Comparison of ENCODE assay signal across 28 mouse cellular contexts in the genomic region with DNA sequence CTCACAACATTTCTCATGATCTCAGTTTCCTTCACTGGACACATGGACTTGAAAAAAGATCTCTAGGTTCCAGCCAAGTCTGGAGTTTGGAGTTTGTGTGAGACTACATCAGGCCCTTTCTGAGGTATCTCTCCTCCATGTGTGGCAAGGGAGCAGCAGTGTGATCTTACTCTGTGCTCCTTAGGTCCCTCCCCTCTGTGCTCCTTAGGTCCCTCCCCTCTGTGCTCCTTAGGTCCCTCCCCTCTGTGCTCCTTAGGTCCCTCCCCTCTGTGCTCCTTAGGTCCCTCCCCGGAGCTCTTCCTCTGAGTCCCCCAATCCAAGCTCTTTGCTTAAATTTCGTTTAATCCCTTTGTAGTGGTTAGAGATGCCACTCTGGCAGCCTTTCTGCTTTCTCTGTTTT.
DNase-seq lines count a peak whose midpoint lies in the region; ATAC-seq and TF ChIP-seq lines count a peak whose summit lies in the region.
"Had no signal": no experiment of that assay in that cellular context is flagged by ENCODE, and none has a peak within 500 bp of the region (broad histone marks: within the 10 kb centered on the region; RNA-seq: fewer than 3 reads in every experiment).

No protein-coding gene starts in this region.

- WGBS in liver, embryonic 12.5 days (ENCODE audit: insufficient replicate concordance), result 21% methylated on average over 2 of the region's 2 CpGs
- 25% methylated on average over 2 of the region's 2 CpGs for WGBS in liver, postnatal 0 days (ENCODE audit: insufficient replicate concordance)
- WGBS in liver, embryonic 14.5 days (ENCODE audit: insufficient replicate concordance), result 16% methylated on average over 2 of the region's 2 CpGs
- WGBS in limb, embryonic 10.5 days, result 45% methylated on average over 2 of the region's 2 CpGs
- WGBS in heart, embryonic 10.5 days, result 50% methylated on average over 2 of the region's 2 CpGs

- H3K4me3 ChIP-seq in liver, embryonic 12.5 days, result no peak overlapping the region
- no peak overlapping the region for H3K4me3 ChIP-seq in liver, postnatal 0 days (ENCODE audit: low read depth, low read length)
- no peak overlapping the region for H3K4me3 ChIP-seq in liver, embryonic 14.5 days (ENCODE audit: insufficient read depth in 1 of 2, low read depth in 2 of 2, low read length in 2 of 2)
- no peak overlapping the region for H3K4me3 ChIP-seq in limb, embryonic 10.5 days
- H3K4me3 ChIP-seq in heart, embryonic 10.5 days, result no peak overlapping the region
- H3K4me3 ChIP-seq: embryonic facial prominence, embryonic 15.5 days; erythroblast, embryonic 14.5 days; forebrain, embryonic 10.5 days; forebrain, embryonic 13.5 days; heart, adult 2 months; hindbrain, embryonic 10.5 days; hindbrain, embryonic 13.5 days had no signal

- no peaks in the 10 kb centered on the region for H3K27me3 ChIP-seq in liver, embryonic 12.5 days (replicated peaks)
- no peaks in the 10 kb centered on the region for H3K27me3 ChIP-seq in liver, postnatal 0 days (ENCODE audit: insufficient read depth, low read length)
- no peaks in the 10 kb centered on the region for H3K27me3 ChIP-seq in liver, embryonic 14.5 days (ENCODE audit: control insufficient read depth, insufficient read depth, low read length)
- no peaks in the 10 kb centered on the region for H3K27me3 ChIP-seq in limb, embryonic 10.5 days (ENCODE audit: low read depth, poor library complexity, severe bottlenecking)
- H3K27me3 ChIP-seq in heart, embryonic 10.5 days (ENCODE audit: insufficient read depth, poor library complexity, severe bottlenecking), result no peaks in the 10 kb centered on the region
- H3K27me3 ChIP-seq: embryonic facial prominence, embryonic 15.5 days; forebrain, embryonic 13.5 days; hindbrain, embryonic 13.5 days had no signal

- no peaks in the 10 kb centered on the region for H3K9me3 ChIP-seq in liver, embryonic 12.5 days (replicated peaks)
- no peaks in the 10 kb centered on the region for H3K9me3 ChIP-seq in liver, postnatal 0 days (ENCODE audit: low read length)
- no peaks in the 10 kb centered on the region for H3K9me3 ChIP-seq in liver, embryonic 14.5 days (ENCODE audit: control insufficient read depth, low read length)
- H3K9me3 ChIP-seq in limb, embryonic 10.5 days (replicated peaks), result no peaks in the 10 kb centered on the region
- H3K9me3 ChIP-seq in heart, embryonic 10.5 days, result no peaks in the 10 kb centered on the region
- H3K9me3 ChIP-seq: embryonic facial prominence, embryonic 15.5 days; forebrain, embryonic 10.5 days; forebrain, embryonic 13.5 days; hindbrain, embryonic 13.5 days had no signal

- H3K27ac ChIP-seq in liver, embryonic 12.5 days, result no peak overlapping the region
- H3K27ac ChIP-seq in liver, postnatal 0 days (ENCODE audit: low read depth), result no peak overlapping the region
- no peak overlapping the region for H3K27ac ChIP-seq in liver, embryonic 14.5 days
- no peak overlapping the region for H3K27ac ChIP-seq in limb, embryonic 10.5 days
- no peak overlapping the region for H3K27ac ChIP-seq in heart, embryonic 10.5 days
- H3K27ac ChIP-seq: embryonic facial prominence, embryonic 15.5 days; forebrain, embryonic 10.5 days; forebrain, embryonic 13.5 days; heart, adult 2 months; hindbrain, embryonic 10.5 days; hindbrain, embryonic 13.5 days had no signal

- no peak for TF ChIP-seq EP300 in liver, postnatal 0 days (IDR thresholded peaks at IDR 0.05; ENCODE audit: low read depth)
- no peak for TF ChIP-seq EP300 in liver, embryonic 14.5 days (IDR thresholded peaks at IDR 0.05; ENCODE audit: low read depth)

- peaks cover 11% of the 10 kb centered on the region for H3K4me1 ChIP-seq in liver, embryonic 12.5 days
- no peaks in the 10 kb centered on the region; the same call in 1 of the 2 replicates for H3K4me1 ChIP-seq in liver, postnatal 0 days (ENCODE audit: insufficient read depth)
- peaks cover 3 to 10% of the 10 kb centered on the region in 2 experiments; a peak in 3 of 4 replicates for H3K4me1 ChIP-seq in liver, embryonic 14.5 days (replicated peaks; ENCODE audit: control insufficient read depth in 2 of 2, insufficient read depth in 2 of 2, low read length in 1 of 2)
- H3K4me1 ChIP-seq in limb, embryonic 10.5 days, result peaks cover 23% of the 10 kb centered on the region
- peaks cover 5% of the 10 kb centered on the region; the same call in 1 of the 2 replicates for H3K4me1 ChIP-seq in heart, embryonic 10.5 days
- H3K4me1 ChIP-seq: forebrain, embryonic 13.5 days; hindbrain, embryonic 10.5 days; hindbrain, embryonic 13.5 days had no signal

- peak; percentile 68 for ATAC-seq in liver, embryonic 12.5 days
- no peak for ATAC-seq in liver, postnatal 0 days
- peak; percentile 82 for ATAC-seq in erythroid progenitor cell, adult 5-6 weeks (replicated peaks; ENCODE audit: low FRiP score, poor library complexity, severe bottlenecking)
- ATAC-seq in liver, embryonic 14.5 days (ENCODE audit: insufficient read depth), result 0 out of 2 replicates have a peak, but pooled peaks have one; percentile 56
- ATAC-seq in megakaryocyte-erythroid progenitor cell, adult 5-6 weeks (replicated peaks; ENCODE audit: low FRiP score, low TSS enrichment, poor library complexity, severe bottlenecking), result peak; percentile 88
- ATAC-seq: CD4-positive, CD25-positive, alpha-beta regulatory T cell, adult 4 months; forebrain, embryonic 13.5 days; forebrain, embryonic 16.5 days; hindbrain, embryonic 16.5 days had no signal

- no peak for DNase-seq in liver, postnatal 0 days
- no peak for DNase-seq in liver, embryonic 14.5 days (ENCODE audit: low read depth in 3 of 3, low spot score in 3 of 3)
- DNase-seq in limb, embryonic 10.5 days (ENCODE audit: low spot score), result no peak
- no peak for DNase-seq in heart, embryonic 10.5 days (ENCODE audit: low spot score)
- DNase-seq: adrenal gland, adult 2 months; adrenal gland, postnatal 14 days; cerebellum, adult 11 months; cerebellum, adult 2 months; cerebellum, adult 9-11 months; cerebellum, postnatal 25 days; embryo, embryonic 11 days; gastrocnemius, postnatal 10 days; gastrocnemius, postnatal 36 days; heart, adult 2 months; heart, postnatal 36 days had no signal

- no peak overlapping the region for H3K4me2 ChIP-seq in liver, embryonic 12.5 days
- no peak overlapping the region for H3K4me2 ChIP-seq in liver, postnatal 0 days (ENCODE audit: low read depth, low read length)
- H3K4me2 ChIP-seq in liver, embryonic 14.5 days (ENCODE audit: low read depth), result no peak overlapping the region
- H3K4me2 ChIP-seq: embryonic facial prominence, embryonic 15.5 days; forebrain, embryonic 13.5 days; heart, embryonic 11.5 days; hindbrain, embryonic 13.5 days had no signal

- H3K9ac ChIP-seq in liver, embryonic 12.5 days, result no peak overlapping the region
- H3K9ac ChIP-seq in liver, postnatal 0 days (replicated peaks), result no peak overlapping the region
- no peak overlapping the region for H3K9ac ChIP-seq in liver, embryonic 14.5 days (replicated peaks)
- H3K9ac ChIP-seq: embryonic facial prominence, embryonic 15.5 days; forebrain, embryonic 13.5 days; hindbrain, embryonic 13.5 days had no signal

- H3K36me3 ChIP-seq in liver, embryonic 12.5 days, result no peaks in the 10 kb centered on the region
- no peaks in the 10 kb centered on the region for H3K36me3 ChIP-seq in liver, postnatal 0 days (replicated peaks; ENCODE audit: insufficient read depth, low read length)
- no peaks in the 10 kb centered on the region for H3K36me3 ChIP-seq in liver, embryonic 14.5 days (replicated peaks; ENCODE audit: control insufficient read depth, insufficient read depth, low read depth)
- peaks cover 8% of the 10 kb centered on the region for H3K36me3 ChIP-seq in limb, embryonic 10.5 days
- 0 out of 2 replicates have a peak, but pooled peaks cover 3% of the 10 kb centered on the region for H3K36me3 ChIP-seq in heart, embryonic 10.5 days
- H3K36me3 ChIP-seq: embryonic facial prominence, embryonic 15.5 days; forebrain, embryonic 10.5 days; hindbrain, embryonic 10.5 days had no signal

- TF ChIP-seq CTCF in liver, postnatal 0 days (IDR thresholded peaks at IDR 0.05; ENCODE audit: low read depth), result no peak
- TF ChIP-seq CTCF in liver, embryonic 14.5 days (IDR thresholded peaks at IDR 0.05; ENCODE audit: low read depth), result no peak
